Mouse (Mus musculus) cerebellum, adult 2 months (tissue): ENCODE measurements at regions not wholly inside any gene's neighbourhood (a gene's known extent, or its start where the extent isn't known, plus 50 kb on each side); places are given as distances from the start of the nearest gene placed in this dataset.

ENCODE experiments used
- CTCF ChIP-seq: fragments of 200-500 bp; IDR thresholded peaks from 2 replicates; pipeline ENCODE4 v1.5.1; 2011; ENCODE audit warnings: low read depth, mild to moderate bottlenecking, control low read depth, low read length, moderate library complexity, borderline replicate concordance; ENCODE audit not compliant: insufficient read depth
- POLR2A ChIP-seq: fragments of 200-500 bp; IDR thresholded peaks from 2 replicates; pipeline ENCODE4 v1.6.1; 2011; ENCODE audit warnings: low read length, control low read depth, borderline replicate concordance; ENCODE audit not compliant: insufficient read depth

DNA sequence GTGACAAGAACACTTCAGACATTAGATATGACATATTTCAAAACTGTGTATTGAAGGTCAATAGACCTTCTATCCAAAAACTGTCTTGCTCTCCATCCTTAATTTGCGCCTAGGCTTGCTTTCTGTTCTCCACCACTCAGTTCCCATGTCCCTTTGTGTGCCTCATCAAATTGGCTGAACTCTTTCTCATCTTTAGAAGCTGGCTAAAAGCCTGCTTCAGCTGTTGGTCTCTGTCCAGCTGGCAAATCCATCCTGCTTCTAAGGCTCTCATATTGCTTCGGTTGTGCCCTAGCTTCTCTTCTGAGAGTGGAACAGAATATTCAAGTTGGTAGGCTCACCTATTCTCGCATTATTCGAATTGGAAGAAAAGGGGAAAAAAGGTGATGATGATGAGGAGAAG is 322.6 kb upstream of the Klf12 start:
- TF ChIP-seq CTCF (no peak), POLR2A (no peak)
